Mouse (Mus musculus) limb, embryonic 13.5 days (tissue): ENCODE results near the gene Cyp2b10. TPM values are rescaled to one million over a fixed set of nuclear protein-coding genes. Genes with fewer than 3 reads are reported as not detected.

Source experiments
- ATAC-seq: fragments of 200-750 bp; cut with Nextera tagmentation; 2 replicates; pipeline ENCODE4 v1.8.0; 2017; ENCODE audit warnings: low read depth, moderate number of reproducible peaks, moderate TSS enrichment; ENCODE audit not compliant: low FRiP score
- H3K27ac ChIP-seq: fragments of 300-500 bp; sonication (generic); 2 replicates; pipeline ENCODE4 v1.5.1; 2015; ENCODE audit warnings: inconsistent platforms, mild to moderate bottlenecking, moderate library complexity
- H3K27me3 ChIP-seq: fragments of 300-500 bp; sonication (generic); 2 replicates; pipeline ENCODE4 v1.6.1; 2015; ENCODE audit warnings: mild to moderate bottlenecking, inconsistent platforms
- H3K36me3 ChIP-seq: fragments of 300-500 bp; sonication (generic); 2 replicates; pipeline ENCODE4 v1.6.1; 2015; ENCODE audit warnings: inconsistent platforms, mild to moderate bottlenecking, moderate library complexity
- H3K4me1 ChIP-seq: fragments of 300-500 bp; sonication (generic); 2 replicates; pipeline ENCODE4 v1.6.1; 2015; ENCODE audit warnings: inconsistent platforms
- H3K4me2 ChIP-seq: fragments of 300-500 bp; sonication (generic); replicated peaks from 2 replicates; pipeline ENCODE4 v1.6.1; 2015; ENCODE audit warnings: inconsistent platforms, mild to moderate bottlenecking, moderate library complexity
- H3K4me3 ChIP-seq: fragments of 300-500 bp; sonication (generic); 2 replicates; pipeline ENCODE4 v1.5.1; 2015; ENCODE audit warnings: moderate library complexity, mild to moderate bottlenecking, inconsistent platforms
- H3K9ac ChIP-seq: fragments of 300-500 bp; sonication (generic); 2 replicates; pipeline ENCODE4 v1.6.1; 2015; ENCODE audit warnings: mild to moderate bottlenecking, inconsistent platforms
- H3K9me3 ChIP-seq: fragments of 300-500 bp; sonication (generic); 2 replicates; pipeline ENCODE4 v1.6.1; 2016; ENCODE audit warnings: inconsistent platforms
- WGBS: fragments of 180-500 bp; shearing (Covaris S2); methylation state at CpG from one replicate; pipeline ENCODE4 v1.1.7; 2015; 5-methylcytosine and 5-hydroxymethylcytosine counted together
- polyA plus RNA-seq: library from polyadenylated mRNA; unstranded; fragments of >200 nt; fragmentation: Nextera tagmentation; extraction: Ambion mirVana; gene quantifications from 2 replicates; pipeline ENCODE4 v1.2.1, GENCODE M21; 2015

Cyp2b10 gene
- polyA plus RNA-seq, 1 experiment from 2014 or later = not detected

DNA sequence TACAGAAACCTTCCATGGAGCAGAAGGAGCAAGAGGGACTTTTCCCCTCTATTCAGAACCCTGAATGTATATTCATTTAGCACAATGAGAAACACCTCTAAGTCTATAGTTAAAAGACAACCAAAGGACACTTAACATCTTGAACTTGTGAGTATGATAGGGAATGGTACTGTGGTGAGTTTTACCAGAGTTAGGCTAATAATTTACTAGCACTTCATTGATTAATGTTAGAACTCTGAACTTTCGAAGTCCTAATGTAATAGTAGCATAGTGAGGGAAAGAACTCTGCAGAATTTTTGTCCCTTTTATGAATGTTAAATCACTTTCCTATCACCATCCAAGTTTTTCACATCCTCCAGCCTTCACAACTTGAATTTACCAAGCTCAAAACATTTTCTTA, 22.0 kb downstream of the Cyp2b10 start:
- Histone ChIP-seq H3K9ac (no peak overlapping the region), H3K4me3 (no peak overlapping the region), H3K9me3 (no peaks in the 10 kb centered on the region), H3K27ac (no peak overlapping the region), H3K4me2 (no peak overlapping the region), H3K36me3 (no peaks in the 10 kb centered on the region), H3K4me1 (no peaks in the 10 kb centered on the region), H3K27me3 (no peaks in the 10 kb centered on the region)
- ATAC-seq = no peak
- 75% methylated on average over 1 of the region's 1 CpGs for WGBS

DNA sequence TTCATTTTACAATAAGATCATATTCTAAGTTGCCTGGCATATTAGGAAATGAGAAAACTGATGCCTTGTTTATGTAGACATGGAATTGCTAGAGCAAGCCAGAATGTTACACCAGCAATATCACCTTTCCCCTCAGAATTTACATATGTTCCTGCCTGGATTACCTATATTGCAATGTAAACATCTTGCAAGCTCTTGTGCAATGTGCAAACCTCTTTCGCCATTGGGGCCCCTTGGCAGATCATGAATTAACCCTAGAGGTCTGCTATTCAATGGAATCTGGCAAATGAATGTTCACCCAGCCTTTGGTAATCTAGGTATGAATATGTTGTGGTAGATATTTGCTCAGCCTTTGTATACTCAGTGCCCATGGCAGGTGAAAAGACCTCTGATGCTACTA, 47.9 kb downstream of the Cyp2b10 start:
- H3K4me2 ChIP-seq = no peak overlapping the region
- no peak overlapping the region for H3K27ac ChIP-seq
- H3K36me3 ChIP-seq = no peaks in the 10 kb centered on the region
- H3K9me3 ChIP-seq = peaks cover 5% of the 10 kb centered on the region; the same call in 1 of the 2 replicates
- ATAC-seq = no peak
- H3K27me3 ChIP-seq = no peaks in the 10 kb centered on the region
- 68% methylated on average over 1 of the region's 1 CpGs for WGBS
- no peak overlapping the region for H3K4me3 ChIP-seq
- no peak overlapping the region for H3K9ac ChIP-seq
- no peaks in the 10 kb centered on the region for H3K4me1 ChIP-seq

Other genes with a start within 250 kb of the Cyp2b10 start
- 61.6 and 65.0 TPM in 2 replicates for gene Bckdha, start 238.6 kb upstream of the Cyp2b10 start, polyA plus RNA-seq
- 73.1 and 73.4 TPM in 2 replicates for gene Exosc5, start 238.5 kb upstream of the Cyp2b10 start, polyA plus RNA-seq
- 3.7 and 4.9 TPM in 2 replicates for gene Tmem91, start 222.5 kb upstream of the Cyp2b10 start, polyA plus RNA-seq
- gene B9d2, start 216.8 kb upstream of the Cyp2b10 start, polyA plus RNA-seq = 25.8 and 29.0 TPM in 2 replicates
- gene Tgfb1, start 210.6 kb upstream of the Cyp2b10 start, polyA plus RNA-seq = 1.7 and 2.4 TPM in 2 replicates
- gene Ccdc97, start 178.5 kb upstream of the Cyp2b10 start, polyA plus RNA-seq = 22.0 and 24.6 TPM in 2 replicates
- 62.6 and 63.5 TPM in 2 replicates for gene Hnrnpul1, start 142.9 kb upstream of the Cyp2b10 start, polyA plus RNA-seq
- gene Axl, start 108.9 kb upstream of the Cyp2b10 start, polyA plus RNA-seq = 84.1 and 103 TPM in 2 replicates
- gene Cyp2s1, start 80.7 kb upstream of the Cyp2b10 start, polyA plus RNA-seq = 1.8 and 2.2 TPM in 2 replicates
- not detected in 2 replicates for gene Cyp2b13, start 163.9 kb downstream of the Cyp2b10 start, polyA plus RNA-seq